Mouse (Mus musculus): Measurements from ENCODE around the gene Snrnp70. TPM values are rescaled to one million over a fixed set of nuclear protein-coding genes. Genes with fewer than 3 reads are reported as not detected.

Gene Snrnp70
- polyA plus RNA-seq, 1 experiment from 2014 or later: 136 TPM

GRCm38 (mm10) chr7:45332685-45333425, 62.7 kb downstream of the Snrnp70 start:
- Histone ChIP-seq H3K27ac (replicated peaks) (peak overlapping the region; percentile 97), H3K4me2 (peak overlapping the region; percentile 85), H3K4me1 (peaks cover 71% of the 10 kb centered on the region), H3K9me3 (no peaks in the 10 kb centered on the region), H3K27me3 (replicated peaks) (peaks cover 5% of the 10 kb centered on the region; the same call in 1 of the 2 replicates), H3K4me3 (peak overlapping the region; percentile 64), H3K9ac (peak overlapping the region; percentile 82), H3K36me3 (peaks cover 3% of the 10 kb centered on the region; the same call in 1 of the 2 replicates)
- peak; percentile 38 for ATAC-seq (ENCODE audit: extremely low read depth, insufficient number of reproducible peaks, low FRiP score, low TSS enrichment)
- 3% methylated on average over 22 of the region's 22 CpGs for WGBS

DNA sequence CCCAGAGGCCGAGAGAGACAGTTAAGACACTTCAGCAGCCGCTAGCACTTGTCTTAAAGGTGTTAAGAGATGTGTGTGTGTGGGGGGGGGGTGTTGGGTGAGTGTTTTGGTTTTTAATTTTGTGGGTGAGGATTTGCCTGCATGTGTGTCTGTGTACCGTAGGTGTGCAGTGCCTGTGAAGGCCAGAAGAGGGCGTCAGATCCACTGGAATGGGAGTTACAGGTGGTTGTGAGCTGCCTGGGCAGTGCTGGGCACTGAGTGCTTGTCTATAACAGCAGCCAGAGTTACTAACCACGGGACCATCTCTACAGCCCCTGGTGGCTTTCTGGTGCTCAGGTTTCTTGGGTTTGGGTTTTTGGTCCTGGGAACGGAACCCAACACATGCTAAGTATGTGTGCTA, 64.0 kb downstream of the Snrnp70 start:
- no peak overlapping the region for H3K9ac ChIP-seq
- no peaks in the 10 kb centered on the region for H3K27me3 ChIP-seq (replicated peaks)
- no peaks in the 10 kb centered on the region for H3K9me3 ChIP-seq
- ATAC-seq (ENCODE audit: extremely low read depth, insufficient number of reproducible peaks, low FRiP score, low TSS enrichment): no peak
- H3K4me2 ChIP-seq: no peak overlapping the region
- WGBS: 73% methylated on average over 6 of the region's 6 CpGs
- H3K4me1 ChIP-seq: peaks cover 61% of the 10 kb centered on the region
- H3K36me3 ChIP-seq: peaks cover 13% of the 10 kb centered on the region
- no peak overlapping the region for H3K4me3 ChIP-seq
- no peak overlapping the region for H3K27ac ChIP-seq (replicated peaks)

DNA sequence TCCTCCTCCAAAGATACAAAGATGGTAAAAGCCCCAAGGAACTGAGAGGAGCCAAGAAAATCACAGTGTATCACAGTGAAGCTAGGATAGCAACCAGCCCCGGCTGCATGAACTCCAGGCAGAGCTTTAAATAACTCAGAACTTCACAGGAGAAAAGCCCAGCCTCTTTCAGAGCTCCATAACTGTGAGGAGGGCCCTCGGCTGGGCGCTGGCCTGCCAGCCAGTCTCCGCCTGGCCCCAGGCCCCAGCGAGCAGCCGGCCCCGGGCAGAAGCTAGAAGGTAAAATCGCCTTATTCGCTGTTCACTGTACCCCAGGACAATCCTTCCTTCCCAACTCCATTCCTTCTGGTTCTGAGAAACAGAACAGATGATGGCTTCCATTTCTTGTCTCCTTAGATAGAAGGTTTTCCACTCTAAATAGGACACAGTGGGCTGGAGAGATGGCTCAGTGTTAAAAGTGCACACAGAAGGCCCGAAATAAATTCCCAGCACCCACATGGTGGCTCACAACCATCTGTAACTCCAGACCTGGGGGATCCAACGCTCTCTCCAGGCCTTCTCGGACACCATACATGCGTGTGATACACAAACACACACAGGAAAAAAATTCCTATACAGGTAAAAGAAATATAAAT, 66.6 kb downstream of the Snrnp70 start:
- no peak overlapping the region for H3K4me3 ChIP-seq
- 52% methylated on average over 13 of the region's 13 CpGs for WGBS
- H3K27ac ChIP-seq (replicated peaks): peak overlapping the region; percentile 92
- no peak for ATAC-seq (ENCODE audit: extremely low read depth, insufficient number of reproducible peaks, low FRiP score, low TSS enrichment)
- H3K36me3 ChIP-seq: peaks cover 36% of the 10 kb centered on the region
- H3K4me1 ChIP-seq: peaks cover 41% of the 10 kb centered on the region
- H3K4me2 ChIP-seq: peak overlapping the region; percentile 18; the same call in 1 of the 2 replicates
- peaks cover 3% of the 10 kb centered on the region; the same call in 1 of the 2 replicates for H3K9me3 ChIP-seq
- H3K9ac ChIP-seq: peak overlapping the region; percentile 67
- no peaks in the 10 kb centered on the region for H3K27me3 ChIP-seq (replicated peaks)

Other genes with a start within 250 kb of the Snrnp70 start
- gene Pih1d1, start 241.4 kb downstream of the Snrnp70 start, polyA plus RNA-seq (2015; fragmentation: Nextera tagmentation; extraction: Ambion mirVana): 82.2 and 89.3 TPM in 2 replicates
- gene Aldh16a1, start 241.2 kb downstream of the Snrnp70 start, polyA plus RNA-seq (2015; fragmentation: Nextera tagmentation; extraction: Ambion mirVana): 31.8 and 33.4 TPM in 2 replicates
- 2.9 and 3.6 TPM in 2 replicates for gene Slc17a7, start 231.8 kb downstream of the Snrnp70 start, polyA plus RNA-seq (2015; fragmentation: Nextera tagmentation; extraction: Ambion mirVana)
- gene Gfy, start 216.2 kb downstream of the Snrnp70 start, polyA plus RNA-seq (2015; fragmentation: Nextera tagmentation; extraction: Ambion mirVana): not detected in 2 replicates
- not detected in 2 replicates for gene Pth2, start 214.7 kb downstream of the Snrnp70 start, polyA plus RNA-seq (2015; fragmentation: Nextera tagmentation; extraction: Ambion mirVana)
- 0.51 and 0.74 TPM in 2 replicates for gene Ccdc155, start 190.8 kb downstream of the Snrnp70 start, polyA plus RNA-seq (2015; fragmentation: Nextera tagmentation; extraction: Ambion mirVana)
- gene Dkkl1, start 183.6 kb downstream of the Snrnp70 start, polyA plus RNA-seq (2015; fragmentation: Nextera tagmentation; extraction: Ambion mirVana): 1.5 and 1.7 TPM in 2 replicates
- 127 and 139 TPM in 2 replicates for gene Tead2, start 180.0 kb downstream of the Snrnp70 start, polyA plus RNA-seq (2015; fragmentation: Nextera tagmentation; extraction: Ambion mirVana)
- gene Cd37, start 156.6 kb downstream of the Snrnp70 start, polyA plus RNA-seq (2015; fragmentation: Nextera tagmentation; extraction: Ambion mirVana): 1.7 and 2.4 TPM in 2 replicates
- 0.27 and 0.41 TPM in 2 replicates for gene Slc6a16, start 154.7 kb downstream of the Snrnp70 start, polyA plus RNA-seq (2015; fragmentation: Nextera tagmentation; extraction: Ambion mirVana)
- gene Slc6a21, start 118.2 kb downstream of the Snrnp70 start, polyA plus RNA-seq (2015; fragmentation: Nextera tagmentation; extraction: Ambion mirVana): not detected in 2 replicates
- 12.7 and 13.5 TPM in 2 replicates for gene Trpm4, start 62.0 kb downstream of the Snrnp70 start, polyA plus RNA-seq (2015; fragmentation: Nextera tagmentation; extraction: Ambion mirVana)
- 24.2 and 27.7 TPM in 2 replicates for gene Hrc, start 60.5 kb downstream of the Snrnp70 start, polyA plus RNA-seq (2015; fragmentation: Nextera tagmentation; extraction: Ambion mirVana)
- gene Ppfia3, start 28.7 kb downstream of the Snrnp70 start, polyA plus RNA-seq (2015; fragmentation: Nextera tagmentation; extraction: Ambion mirVana): 2.3 and 2.9 TPM in 2 replicates
- 1.0 and 1.2 TPM in 2 replicates for gene Lin7b, start 25.2 kb downstream of the Snrnp70 start, polyA plus RNA-seq (2015; fragmentation: Nextera tagmentation; extraction: Ambion mirVana)
- gene Kcna7, start 9.9 kb upstream of the Snrnp70 start, polyA plus RNA-seq (2015; fragmentation: Nextera tagmentation; extraction: Ambion mirVana): 0.32 and 0.50 TPM in 2 replicates
- gene Ntf5, start 18.0 kb upstream of the Snrnp70 start, polyA plus RNA-seq (2015; fragmentation: Nextera tagmentation; extraction: Ambion mirVana): 1.6 and 1.8 TPM in 2 replicates
- gene Lhb, start 25.1 kb upstream of the Snrnp70 start, polyA plus RNA-seq (2015; fragmentation: Nextera tagmentation; extraction: Ambion mirVana): not detected in 2 replicates
- 91.8 and 95.3 TPM in 2 replicates for gene Gys1, start 39.1 kb upstream of the Snrnp70 start, polyA plus RNA-seq (2015; fragmentation: Nextera tagmentation; extraction: Ambion mirVana)
- 80.6 and 85.6 TPM in 2 replicates for gene Ruvbl2, start 42.4 kb upstream of the Snrnp70 start, polyA plus RNA-seq (2015; fragmentation: Nextera tagmentation; extraction: Ambion mirVana)
- gene Ftl1, start 64.1 kb upstream of the Snrnp70 start, polyA plus RNA-seq (2015; fragmentation: Nextera tagmentation; extraction: Ambion mirVana): 5,089 and 5,516 TPM in 2 replicates
- gene Bax, start 71.2 kb upstream of the Snrnp70 start, polyA plus RNA-seq (2015; fragmentation: Nextera tagmentation; extraction: Ambion mirVana): 124 and 139 TPM in 2 replicates
- gene Tulp2, start 86.1 kb upstream of the Snrnp70 start, polyA plus RNA-seq (2015; fragmentation: Nextera tagmentation; extraction: Ambion mirVana): 0.74 and 1.0 TPM in 2 replicates
- not detected in 2 replicates for gene Gm45808, start 91.1 kb upstream of the Snrnp70 start, polyA plus RNA-seq (2015; fragmentation: Nextera tagmentation; extraction: Ambion mirVana)
- gene Dhdh, start 93.1 kb upstream of the Snrnp70 start, polyA plus RNA-seq (2015; fragmentation: Nextera tagmentation; extraction: Ambion mirVana): 3.9 TPM in 2 replicates
- gene Nucb1, start 114.7 kb upstream of the Snrnp70 start, polyA plus RNA-seq (2015; fragmentation: Nextera tagmentation; extraction: Ambion mirVana): 175 and 177 TPM in 2 replicates
- gene Ppp1r15a, start 130.5 kb upstream of the Snrnp70 start, polyA plus RNA-seq (2015; fragmentation: Nextera tagmentation; extraction: Ambion mirVana): 38.5 and 49.6 TPM in 2 replicates
- 1.1 and 1.2 TPM in 2 replicates for gene Plekha4, start 130.6 kb upstream of the Snrnp70 start, polyA plus RNA-seq (2015; fragmentation: Nextera tagmentation; extraction: Ambion mirVana)
- gene Hsd17b14, start 159.2 kb upstream of the Snrnp70 start, polyA plus RNA-seq (2015; fragmentation: Nextera tagmentation; extraction: Ambion mirVana): 0.43 and 0.52 TPM in 2 replicates
- 65.4 and 66.3 TPM in 2 replicates for gene Bcat2, start 174.4 kb upstream of the Snrnp70 start, polyA plus RNA-seq (2015; fragmentation: Nextera tagmentation; extraction: Ambion mirVana)
- gene Fgf21, start 219.7 kb upstream of the Snrnp70 start, polyA plus RNA-seq (2015; fragmentation: Nextera tagmentation; extraction: Ambion mirVana): not detected in 2 replicates
- gene Fut1, start 221.5 kb upstream of the Snrnp70 start, polyA plus RNA-seq (2015; fragmentation: Nextera tagmentation; extraction: Ambion mirVana): not detected in 2 replicates
- 0.11 and 0.19 TPM in 2 replicates for gene Izumo1, start 226.1 kb upstream of the Snrnp70 start, polyA plus RNA-seq (2015; fragmentation: Nextera tagmentation; extraction: Ambion mirVana)
- gene Rasip1, start 231.7 kb upstream of the Snrnp70 start, polyA plus RNA-seq (2015; fragmentation: Nextera tagmentation; extraction: Ambion mirVana): 17.1 and 18.9 TPM in 2 replicates
- 3.3 and 5.0 TPM in 2 replicates for gene Mamstr, start 244.2 kb upstream of the Snrnp70 start, polyA plus RNA-seq (2015; fragmentation: Nextera tagmentation; extraction: Ambion mirVana)